Mouse (Mus musculus): ENCODE data around the gene Hadh. TPM values are rescaled to one million over a fixed set of nuclear protein-coding genes. Genes with fewer than 3 reads are reported as not detected.
A peak's percentile ranks its signal among the peaks of the same experiment; 100 is the strongest.

Gene Hadh
- 100 to 1,000 TPM; 573 to 586 TPM for total RNA-seq (2021)

- intact Hi-C loops (cut with DNase I) = loop anchor here (2.0 kb wide), 1 partner anchor 25 kb away; no protein-coding TSS in a partner anchor
- peak; percentile 89 to 90 for DNase-seq
Observed at GRCm38 (mm10) chr3:131271559-131272373, at the start of gene Hadh. Gene Hadh (minus strand): TSS chr3:131272101.

DNA sequence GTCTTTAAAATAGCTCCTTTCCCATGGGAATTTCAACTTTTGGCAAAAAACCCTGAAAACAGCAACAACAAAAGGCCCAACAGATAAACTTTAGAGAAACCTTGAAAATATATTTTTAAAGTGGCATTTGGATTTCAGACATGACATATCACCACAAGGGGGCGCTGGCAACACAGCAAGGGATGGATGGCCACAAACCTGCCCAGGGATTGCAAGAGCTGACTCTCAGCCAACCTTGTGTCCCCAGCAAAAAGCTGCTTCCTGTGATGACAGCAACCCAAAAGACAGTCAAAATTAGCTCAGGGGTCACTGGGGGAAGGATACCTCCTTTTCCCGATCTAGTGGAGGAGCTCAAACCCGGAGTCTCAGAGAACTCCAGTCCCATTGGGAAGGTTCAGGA is 48.3 kb upstream of the Hadh start:
- intact Hi-C loops (cut with DNase I) = loop anchor here (1.0 to 2.0 kb wide), 3 partner anchors 171 to 232 kb away; partner anchors contain the start of gene Sgms2
- peak; percentile 85 to 92 for DNase-seq

GRCm38 (mm10) chr3:131318211-131318610 is 46.3 kb upstream of the Hadh start:
- no peak for DNase-seq
- intact Hi-C loops (cut with DNase I) = no loop called here

DNA sequence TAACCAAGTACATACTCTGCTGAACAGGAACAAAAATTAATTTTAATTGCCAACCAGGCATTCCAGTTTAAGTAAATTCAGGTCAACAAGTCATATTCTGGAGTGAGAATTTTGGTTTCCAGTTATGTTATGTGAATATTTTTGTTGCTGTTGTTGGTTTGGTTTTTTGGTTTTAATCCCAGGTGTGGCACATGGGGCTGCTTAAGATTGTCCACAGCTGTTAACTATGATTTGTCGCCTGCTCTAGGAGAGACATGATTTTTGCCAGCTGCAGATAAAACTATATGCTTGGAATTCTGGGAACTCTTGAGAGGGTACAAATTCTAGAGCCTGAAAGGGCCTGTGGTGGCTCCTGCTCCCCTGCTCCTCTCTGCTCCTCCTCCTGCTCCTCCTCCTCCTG is 45.2 kb upstream of the Hadh start:
- DNase-seq = no peak
- intact Hi-C loops (cut with DNase I) = no loop called here

- intact Hi-C loops (cut with DNase I) = no loop called here
- DNase-seq = no peak
Observed at GRCm38 (mm10) chr3:131315957-131316510, 44.1 kb upstream of the Hadh start.

- DNase-seq = no peak
- intact Hi-C loops (cut with DNase I) = no loop called here
Observed at GRCm38 (mm10) chr3:131312340-131312739, 40.4 kb upstream of the Hadh start.

DNA sequence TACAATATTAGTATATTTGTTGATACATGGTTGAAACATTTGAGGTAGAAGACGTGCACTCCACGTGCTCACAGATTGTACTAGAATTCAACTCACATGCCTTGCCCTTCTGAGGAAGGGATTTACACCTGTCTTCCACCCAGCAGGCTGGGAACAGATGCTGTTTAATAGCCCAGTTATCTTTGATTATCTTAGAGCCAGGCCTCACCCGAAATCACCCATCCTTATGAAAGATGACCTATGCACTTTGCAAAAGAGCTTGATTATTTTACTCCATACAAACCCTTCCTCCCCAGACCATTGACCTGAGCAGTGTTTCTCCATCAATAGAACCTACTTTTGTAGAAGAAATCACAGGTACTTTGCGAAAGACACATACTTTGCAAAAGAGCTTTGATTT is 38.7 kb upstream of the Hadh start:
- intact Hi-C loops (cut with DNase I) = no loop called here
- no peak for DNase-seq

DNA sequence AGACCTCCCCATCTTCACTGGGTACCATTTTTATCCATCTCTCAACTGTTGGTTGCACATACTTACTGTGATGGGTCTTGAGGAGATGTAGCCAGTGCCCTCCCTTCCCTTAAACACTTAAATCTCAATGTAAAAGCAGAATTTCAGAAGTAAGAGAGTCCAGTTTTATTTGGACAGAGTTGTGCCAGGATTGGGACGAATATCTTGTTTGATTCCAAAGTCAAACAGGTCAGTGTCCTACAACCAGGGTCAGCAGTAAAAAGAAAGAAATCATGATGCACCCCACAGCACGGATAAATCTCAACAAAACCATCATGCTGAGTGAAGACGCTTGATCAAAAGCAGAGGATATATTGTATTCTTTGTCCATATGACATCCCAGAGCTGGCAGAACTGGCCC is 35.9 kb upstream of the Hadh start:
- intact Hi-C loops (cut with DNase I) = no loop called here
- DNase-seq = no peak

GRCm38 (mm10) chr3:131306255-131306654 is 34.4 kb upstream of the Hadh start:
- no peak for DNase-seq
- intact Hi-C loops (cut with DNase I) = no loop called here

- DNase-seq = no peak
- intact Hi-C loops (cut with DNase I) = loop anchor here (5.0 kb wide), 1 partner anchor 249 kb away; no protein-coding TSS in a partner anchor
Observed at GRCm38 (mm10) chr3:131303320-131303714, 31.4 kb upstream of the Hadh start.

GRCm38 (mm10) chr3:131302452-131303319 is 30.8 kb upstream of the Hadh start, which contains the start of gene Cyp2u1:
Gene Cyp2u1 (minus strand): TSS chr3:131303227.
- intact Hi-C loops (cut with DNase I) = loop anchor here (5.0 kb wide), 1 partner anchor 250 kb away; no protein-coding TSS in a partner anchor
- DNase-seq = peak; percentile 93 to 94

- intact Hi-C loops (cut with DNase I) = loop anchor here (5.0 kb wide), 1 partner anchor 252 kb away; no protein-coding TSS in a partner anchor
- peak; percentile 35 to 44 for DNase-seq
Observed at GRCm38 (mm10) chr3:131299908-131300307, 28.0 kb upstream of the Hadh start.

GRCm38 (mm10) chr3:131299078-131299477 is 27.2 kb upstream of the Hadh start:
- peak; percentile 16 to 18 for DNase-seq
- intact Hi-C loops (cut with DNase I) = no loop called here

DNA sequence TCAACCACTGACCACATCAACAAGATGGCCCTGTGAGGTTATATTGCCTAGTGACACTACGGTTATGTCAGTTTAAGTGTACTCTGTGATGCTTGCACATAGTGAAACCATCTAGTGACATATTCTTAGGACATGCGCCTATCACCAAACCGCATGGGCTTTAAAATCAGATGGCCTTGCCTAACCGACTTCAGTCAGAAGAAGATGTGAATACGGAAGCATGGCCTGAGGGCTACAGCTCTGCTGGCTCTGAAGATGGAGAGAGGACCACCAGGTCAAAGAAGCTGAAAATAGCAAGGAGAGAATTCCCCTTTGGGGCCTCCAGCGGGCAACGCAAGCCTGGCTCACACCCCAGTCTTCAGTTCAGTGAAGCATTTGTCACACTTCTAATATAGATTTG is 25.0 kb upstream of the Hadh start:
- no peak for DNase-seq
- intact Hi-C loops (cut with DNase I) = no loop called here

DNA sequence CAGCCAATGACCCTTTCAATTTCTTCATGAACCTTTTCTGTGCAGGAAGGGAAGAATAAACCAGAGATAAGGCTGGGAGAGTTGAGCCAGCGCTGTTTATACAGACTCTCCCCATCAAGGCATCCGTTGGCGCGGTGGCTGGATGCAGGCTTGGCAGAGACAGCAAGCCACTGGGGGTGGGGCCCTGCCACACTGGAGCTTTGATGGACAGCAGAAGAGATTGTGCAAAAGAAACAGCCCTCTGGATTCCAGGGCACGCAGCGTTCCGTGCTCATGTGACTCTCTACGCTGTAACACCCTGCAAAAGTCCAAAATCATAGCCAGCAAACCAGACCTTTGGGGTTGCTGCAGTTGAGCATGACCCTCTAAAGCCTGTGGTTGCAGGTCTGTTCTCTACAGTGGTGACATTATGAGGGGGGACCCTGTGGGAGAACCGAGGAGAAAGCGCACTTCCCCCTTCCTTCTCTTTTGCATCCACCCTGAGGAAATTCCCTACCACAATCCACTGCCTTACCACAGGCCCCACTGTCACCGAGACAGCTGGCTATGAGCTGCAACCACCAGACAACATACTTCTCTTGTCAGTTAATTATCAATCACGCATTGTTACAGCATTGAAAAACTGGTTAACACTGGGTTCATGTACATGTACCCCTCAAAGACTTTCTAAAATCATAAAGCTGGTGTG is 23.8 kb upstream of the Hadh start:
- DNase-seq = peak; percentile 73 to 76
- intact Hi-C loops (cut with DNase I) = no loop called here

DNA sequence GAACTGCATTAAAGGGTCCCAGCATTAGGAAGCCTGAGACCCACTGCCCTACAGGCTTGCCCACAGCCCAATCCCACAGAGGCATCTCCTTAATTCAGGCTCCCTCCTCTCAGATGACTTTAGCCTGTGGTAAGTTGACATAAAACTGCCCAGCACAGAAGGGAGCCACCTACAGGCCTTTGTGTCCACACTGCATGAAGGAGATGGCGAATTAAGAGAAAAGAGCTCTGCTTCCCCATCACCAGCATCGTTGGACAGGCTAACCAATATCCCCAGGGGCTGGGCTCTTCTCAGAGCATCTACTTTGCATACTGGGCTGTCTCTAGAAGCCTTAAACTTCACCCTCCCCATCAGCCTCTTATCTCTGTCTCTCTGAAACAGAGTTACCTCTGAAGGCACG is 22.6 kb upstream of the Hadh start:
- DNase-seq = no peak
- intact Hi-C loops (cut with DNase I) = no loop called here

- intact Hi-C loops (cut with DNase I) = no loop called here
Observed at GRCm38 (mm10) chr3:131292959-131293358, 21.1 kb upstream of the Hadh start.

GRCm38 (mm10) chr3:131292349-131292748 is 20.4 kb upstream of the Hadh start:
- no peak for DNase-seq
- intact Hi-C loops (cut with DNase I) = no loop called here

More at GRCm38 (mm10) chr3:131292959-131293358, 21.1 kb upstream of the Hadh start:
- no peak for DNase-seq

DNA sequence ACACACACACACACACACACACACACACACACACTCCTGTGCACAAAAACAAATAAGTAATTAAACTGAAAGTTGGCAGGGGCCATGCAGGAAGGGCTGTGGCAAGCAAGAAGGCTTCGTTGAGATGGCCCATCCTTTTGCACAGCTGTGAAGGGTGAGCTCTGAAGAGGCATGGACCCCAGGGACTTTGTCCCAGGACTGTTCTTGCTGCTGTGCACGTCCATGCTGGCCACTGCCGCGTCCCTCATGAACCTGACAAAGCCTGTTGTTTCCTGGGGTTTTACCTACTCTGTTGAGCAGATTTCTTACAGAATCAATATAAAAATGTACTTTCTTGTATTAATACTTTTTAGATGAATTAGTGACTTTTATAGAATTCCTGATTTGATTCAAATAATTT is 20.0 kb upstream of the Hadh start:
- intact Hi-C loops (cut with DNase I) = no loop called here
- DNase-seq = no peak

- intact Hi-C loops (cut with DNase I) = no loop called here
Observed at GRCm38 (mm10) chr3:131274151-131274550, 2.2 kb upstream of the Hadh start.

More at GRCm38 (mm10) chr3:131274151-131274550, 2.2 kb upstream of the Hadh start:
- no peak for DNase-seq
